Mouse (Mus musculus): ENCODE measurements around the gene Eif3d. TPM values are rescaled to one million over a fixed set of nuclear protein-coding genes. Genes with fewer than 3 reads are reported as not detected.

The Eif3d gene
- polyA plus RNA-seq (2017; shearing (Covaris generic)) = 207 TPM

GRCm38 (mm10) chr15:77970470-77971292 lies at the start of gene Eif3d:
Gene Eif3d (minus strand): TSS chr15:77970813.

GRCm38 (mm10) chr15:77956404-77956901 lies 14.2 kb downstream of the Eif3d start, which contains the start of gene Foxred2:
Gene Foxred2 (minus strand): TSS chr15:77956722.

GRCm38 (mm10) chr15:77928673-77929331 lies 41.8 kb downstream of the Eif3d start, which contains the start of gene Txn2:
Gene Txn2 (minus strand): TSS chr15:77929006.

Other genes starting within 250 kb of the Eif3d start
- gene Apol9b, start 241.8 kb downstream of the Eif3d start, polyA plus RNA-seq (2017; shearing (Covaris generic)) = 23.4 TPM
- gene Apol8, start 213.8 kb downstream of the Eif3d start, polyA plus RNA-seq (2017; shearing (Covaris generic)) = 0.11 TPM
- 393 TPM for gene Myh9, start 128.6 kb downstream of the Eif3d start, polyA plus RNA-seq (2017; shearing (Covaris generic))
- gene Txn2, start 41.8 kb downstream of the Eif3d start, polyA plus RNA-seq (2017; shearing (Covaris generic)) = 234 TPM
- gene Foxred2, start 14.1 kb downstream of the Eif3d start, polyA plus RNA-seq (2017; shearing (Covaris generic)) = 7.4 TPM
- not detected for gene Cacng2, start 149.2 kb upstream of the Eif3d start, polyA plus RNA-seq (2017; shearing (Covaris generic))
- gene Ift27, start 203.3 kb upstream of the Eif3d start, polyA plus RNA-seq (2017; shearing (Covaris generic)) = 73.9 TPM
- not detected for gene Pvalb, start 235.6 kb upstream of the Eif3d start, polyA plus RNA-seq (2017; shearing (Covaris generic))